Mouse (Mus musculus) liver, postnatal 0 days (tissue): ENCODE measurements around the gene Tmem163.

Experiments used
- CTCF ChIP-seq: sonication (generic); IDR thresholded peaks from 2 replicates; pipeline ENCODE4 v1.5.1; 2016; ENCODE audit warnings: antibody characterized with exemption, low read depth
- EP300 ChIP-seq: IDR thresholded peaks from 2 replicates; pipeline ENCODE4 v1.6.1; 2016; ENCODE audit warnings: antibody characterized with exemption, low read depth, mild to moderate bottlenecking

GRCm38 (mm10) chr1:127530849-127531580, 148.3 kb downstream of the Tmem163 start:
- TF ChIP-seq CTCF, result no peak
- no peak for TF ChIP-seq EP300
